Mouse (Mus musculus): ENCODE measurements around the gene Cenpv.

- TF ChIP-seq CTCF (IDR thresholded peaks at IDR 0.05; ENCODE audit: insufficient read depth, low read length): no peak
- no peak for TF ChIP-seq POLR2A (IDR thresholded peaks at IDR 0.05; ENCODE audit: borderline replicate concordance, extremely low read depth, low read depth, low read length)
Observed at GRCm38 (mm10) chr11:62553633-62554032, 14.6 kb upstream of the Cenpv start.

Data from lung, adult 2 months (tissue).